Mouse (Mus musculus) cerebellum, adult 18-20 months (tissue): ENCODE measurements around the gene Opn3.

Source experiments
- DNase-seq, 2 experiments: peaks; one replicate each; pipeline ENCODE4 v3.0.0; 2021

Gene Opn3

GRCm38 (mm10) chr1:175692246-175692996 lies at the start of gene Opn3, which contains the start of gene Chml:
Gene Opn3 (minus strand): TSS chr1:175692776.
Gene Chml (minus strand): TSS chr1:175692901.
- peak; percentile 98 to 99 for DNase-seq

GRCm38 (mm10) chr1:175725771-175726170 lies 33.2 kb upstream of the Opn3 start:
- DNase-seq: no peak

GRCm38 (mm10) chr1:175716832-175717231 lies 24.3 kb upstream of the Opn3 start:
- no peak for DNase-seq

- DNase-seq: no peak
Observed at GRCm38 (mm10) chr1:175712338-175712909, 19.8 kb upstream of the Opn3 start.

GRCm38 (mm10) chr1:175708013-175708412 lies 15.4 kb upstream of the Opn3 start:
- no peak for DNase-seq

GRCm38 (mm10) chr1:175707599-175707998 lies 15.0 kb upstream of the Opn3 start:
- no peak for DNase-seq

GRCm38 (mm10) chr1:175701145-175701544 lies 8.6 kb upstream of the Opn3 start:
- DNase-seq: no peak

- no peak for DNase-seq
Observed at GRCm38 (mm10) chr1:175699796-175700195, 7.2 kb upstream of the Opn3 start.

GRCm38 (mm10) chr1:175699375-175699774 lies 6.8 kb upstream of the Opn3 start:
- no peak for DNase-seq

GRCm38 (mm10) chr1:175698293-175698692 lies 5.7 kb upstream of the Opn3 start, which contains the start of gene Wdr64:
Gene Wdr64 (plus strand): TSS chr1:175698593.
- no peak for DNase-seq

GRCm38 (mm10) chr1:175693429-175693960 lies 919 bp upstream of the Opn3 start:
- DNase-seq: peak; percentile 38

GRCm38 (mm10) chr1:175692997-175693361 lies 403 bp upstream of the Opn3 start:
- no peak for DNase-seq

GRCm38 (mm10) chr1:175691686-175692245 lies 810 bp downstream of the Opn3 start:
- no peak for DNase-seq

- no peak for DNase-seq
Observed at GRCm38 (mm10) chr1:175680995-175681394, 11.6 kb downstream of the Opn3 start.

GRCm38 (mm10) chr1:175677459-175677858 lies 15.1 kb downstream of the Opn3 start:
- no peak for DNase-seq

- DNase-seq: no peak
Observed at GRCm38 (mm10) chr1:175675116-175675515, 17.5 kb downstream of the Opn3 start.

- DNase-seq: no peak
Observed at GRCm38 (mm10) chr1:175673563-175674325, 18.8 kb downstream of the Opn3 start.

GRCm38 (mm10) chr1:175671626-175672025 lies 20.9 kb downstream of the Opn3 start:
- no peak for DNase-seq

GRCm38 (mm10) chr1:175670042-175670441 lies 22.5 kb downstream of the Opn3 start:
- DNase-seq: no peak

- no peak for DNase-seq
Observed at GRCm38 (mm10) chr1:175669456-175669855, 23.1 kb downstream of the Opn3 start.

- peak; percentile 8 to 12 for DNase-seq
Observed at GRCm38 (mm10) chr1:175668666-175669405, 23.7 kb downstream of the Opn3 start.

- no peak for DNase-seq
Observed at GRCm38 (mm10) chr1:175659900-175660299, 32.7 kb downstream of the Opn3 start.
